Mouse (Mus musculus): ENCODE measurements around the gene Tspan12. TPM values are rescaled to one million over a fixed set of nuclear protein-coding genes. Genes with fewer than 3 reads are reported as not detected.

Gene Tspan12
- total and polyA plus RNA-seq, 3 experiments, result not detected

GRCm38 (mm10) chr6:21805013-21805570, 47.2 kb downstream of the Tspan12 start:
- H3K4me1 ChIP-seq (ENCODE audit: control insufficient read depth in 1 of 2, insufficient read depth in 2 of 2, low read length in 2 of 2), result no peaks in the 10 kb centered on the region
- H3K27me3 ChIP-seq (ENCODE audit: control insufficient read depth in 1 of 2, insufficient read depth in 2 of 2, low read length in 2 of 2), result no peaks in the 10 kb centered on the region
- H3K36me3 ChIP-seq (ENCODE audit: control insufficient read depth in 1 of 2, insufficient read depth in 2 of 2, low read length in 2 of 2), result no peaks in the 10 kb centered on the region
- H3K27ac ChIP-seq (ENCODE audit: control insufficient read depth, low read depth, low read length), result no peak overlapping the region
- H3K79me2 ChIP-seq (ENCODE audit: control insufficient read depth, insufficient read depth, low read length, poor library complexity), result no peaks in the 10 kb centered on the region
- no peaks in the 10 kb centered on the region for H3K9me3 ChIP-seq (replicated peaks; ENCODE audit: insufficient read depth, low read length)
- no peak for DNase-seq (ENCODE audit: low read depth, low spot score)
- no peak overlapping the region for H3K4me3 ChIP-seq (ENCODE audit: control insufficient read depth in 1 of 2, insufficient read depth in 1 of 2, low read depth in 2 of 2, low read length in 2 of 2)
- TF ChIP-seq KAT2A (conservative IDR thresholded peaks at IDR 0.05; ENCODE audit: low read depth, low read length) (no peak), USF1 (IDR thresholded peaks at IDR 0.05; ENCODE audit: low read depth, low read length) (no peak), MAFK (IDR thresholded peaks at IDR 0.05; ENCODE audit: borderline replicate concordance, low read depth, low read length) (no peak)
- H3K9ac ChIP-seq (ENCODE audit: control insufficient read depth, low read depth, low read length, poor library complexity, severe bottlenecking), result no peak overlapping the region

- H3K36me3 ChIP-seq (ENCODE audit: control insufficient read depth in 1 of 2, insufficient read depth in 2 of 2, low read length in 2 of 2), result no peaks in the 10 kb centered on the region
- no peak for DNase-seq (ENCODE audit: low read depth, low spot score)
- TF ChIP-seq POLR2AphosphoS2 (IDR thresholded peaks at IDR 0.05; ENCODE audit: low read length) (no peak), UBTF (IDR thresholded peaks at IDR 0.05; ENCODE audit: borderline replicate concordance, insufficient read depth, low read depth, low read length) (no peak), ETS1 (IDR thresholded peaks at IDR 0.05; ENCODE audit: low read depth, low read length) (no peak), RAD21 (IDR thresholded peaks at IDR 0.05; ENCODE audit: low read depth, low read length) (no peak), ZKSCAN1 (IDR thresholded peaks at IDR 0.05; ENCODE audit: low read depth, low read length) (no peak), MEF2A (IDR thresholded peaks at IDR 0.05; ENCODE audit: extremely low read depth, insufficient replicate concordance, low read depth, low read length, poor library complexity, severe bottlenecking) (no peak), MAZ (IDR thresholded peaks at IDR 0.05; ENCODE audit: low read depth, low read length) (no peak), JUND (IDR thresholded peaks at IDR 0.05; ENCODE audit: low read depth, low read length) (no peak), MAFK (IDR thresholded peaks at IDR 0.05; ENCODE audit: borderline replicate concordance, low read depth, low read length) (no peak), CTCF (IDR thresholded peaks at IDR 0.05 in 2 of 3, conservative IDR thresholded peaks at IDR 0.05 in 1 of 3; ENCODE audit: control insufficient read depth in 1 of 3, insufficient read depth in 1 of 3, low read depth in 2 of 3, low read length in 3 of 3, poor library complexity in 1 of 3, severe bottlenecking in 1 of 3) (no peak), TBP (IDR thresholded peaks at IDR 0.05; ENCODE audit: low read depth, low read length) (no peak), POLR2AphosphoS5 (IDR thresholded peaks at IDR 0.05; ENCODE audit: borderline replicate concordance, low read depth, low read length) (no peak)
- H3K4me1 ChIP-seq (ENCODE audit: control insufficient read depth in 1 of 2, insufficient read depth in 2 of 2, low read length in 2 of 2), result no peaks in the 10 kb centered on the region
- H3K9ac ChIP-seq (ENCODE audit: control insufficient read depth, low read depth, low read length, poor library complexity, severe bottlenecking), result no peak overlapping the region
- H3K27ac ChIP-seq (ENCODE audit: control insufficient read depth, low read depth, low read length), result no peak overlapping the region
- no peak overlapping the region for H3K4me3 ChIP-seq (ENCODE audit: control insufficient read depth in 1 of 2, insufficient read depth in 1 of 2, low read depth in 2 of 2, low read length in 2 of 2)
- H3K79me2 ChIP-seq (ENCODE audit: control insufficient read depth, insufficient read depth, low read length, poor library complexity), result no peaks in the 10 kb centered on the region
- H3K27me3 ChIP-seq (ENCODE audit: control insufficient read depth in 1 of 2, insufficient read depth in 2 of 2, low read length in 2 of 2), result no peaks in the 10 kb centered on the region
- H3K9me3 ChIP-seq (replicated peaks; ENCODE audit: insufficient read depth, low read length), result no peaks in the 10 kb centered on the region
Measured at GRCm38 (mm10) chr6:21803483-21804340, 48.6 kb downstream of the Tspan12 start.
